Mouse (Mus musculus): ENCODE measurements around the gene Akt1.

Akt1 gene

DNA sequence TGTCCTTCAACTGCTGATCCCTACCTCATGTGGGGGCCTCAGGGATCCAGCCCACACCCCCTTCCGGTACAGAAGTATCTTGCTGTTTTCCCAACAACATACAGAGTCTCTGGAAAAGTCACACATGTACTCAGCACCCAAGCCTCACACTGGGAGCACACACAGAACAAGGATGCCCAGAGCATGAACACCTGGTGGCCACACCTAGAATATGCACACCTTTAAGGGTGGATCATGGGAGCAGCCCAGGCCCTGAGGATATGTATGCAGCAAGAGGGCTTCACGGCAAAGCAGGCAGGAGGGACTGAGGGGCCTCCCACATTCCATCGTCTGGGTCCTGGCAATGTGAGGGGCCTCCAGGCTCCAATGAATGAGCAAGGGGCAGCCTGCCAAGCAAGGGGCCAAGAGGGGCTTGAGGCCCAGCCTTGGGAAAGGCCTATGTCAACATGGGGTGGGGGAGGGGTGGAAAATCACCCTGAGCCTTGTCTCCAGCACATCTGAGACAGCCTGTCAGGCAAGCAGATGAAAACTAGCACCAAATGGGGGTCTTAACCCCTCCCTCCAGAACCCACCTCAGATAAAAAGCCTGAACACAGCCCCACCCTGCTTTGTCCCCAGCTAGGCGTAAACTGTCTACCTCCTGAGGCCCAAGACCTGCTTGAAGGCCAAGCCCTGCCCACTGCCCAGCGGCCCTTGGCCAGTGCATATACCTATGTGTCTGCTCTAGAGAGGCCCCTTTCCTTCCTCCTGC lies 13.9 kb downstream of the Akt1 start:
- peak in 1 of 2 experiments; percentile 49 for DNase-seq

- DNase-seq = peak; percentile 82 to 93
Observed at GRCm38 (mm10) chr12:112659109-112659508, 15.6 kb downstream of the Akt1 start.

DNA sequence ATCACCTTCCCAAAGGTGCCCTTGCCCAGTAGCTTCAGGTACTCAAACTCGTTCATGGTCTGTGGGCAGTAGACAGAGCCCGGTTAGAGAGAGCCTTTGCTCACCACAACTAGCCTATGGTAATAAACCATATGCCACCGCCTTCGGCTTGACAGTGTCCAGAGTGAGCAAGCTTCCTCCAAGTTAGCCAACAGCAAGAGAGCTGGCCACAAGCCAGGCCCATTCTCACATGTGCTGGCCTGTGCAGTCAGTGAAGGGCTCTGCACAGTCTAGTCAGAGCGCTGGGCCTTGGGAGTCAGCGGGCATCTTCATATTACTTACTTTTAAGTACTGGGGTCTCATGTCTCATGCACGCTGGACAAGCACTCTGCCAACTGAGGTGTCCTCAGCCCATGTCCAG lies 16.1 kb downstream of the Akt1 start:
- peak; percentile 76 to 77 for DNase-seq

- DNase-seq = no peak
Observed at GRCm38 (mm10) chr12:112654076-112654475, 20.6 kb downstream of the Akt1 start.

DNA sequence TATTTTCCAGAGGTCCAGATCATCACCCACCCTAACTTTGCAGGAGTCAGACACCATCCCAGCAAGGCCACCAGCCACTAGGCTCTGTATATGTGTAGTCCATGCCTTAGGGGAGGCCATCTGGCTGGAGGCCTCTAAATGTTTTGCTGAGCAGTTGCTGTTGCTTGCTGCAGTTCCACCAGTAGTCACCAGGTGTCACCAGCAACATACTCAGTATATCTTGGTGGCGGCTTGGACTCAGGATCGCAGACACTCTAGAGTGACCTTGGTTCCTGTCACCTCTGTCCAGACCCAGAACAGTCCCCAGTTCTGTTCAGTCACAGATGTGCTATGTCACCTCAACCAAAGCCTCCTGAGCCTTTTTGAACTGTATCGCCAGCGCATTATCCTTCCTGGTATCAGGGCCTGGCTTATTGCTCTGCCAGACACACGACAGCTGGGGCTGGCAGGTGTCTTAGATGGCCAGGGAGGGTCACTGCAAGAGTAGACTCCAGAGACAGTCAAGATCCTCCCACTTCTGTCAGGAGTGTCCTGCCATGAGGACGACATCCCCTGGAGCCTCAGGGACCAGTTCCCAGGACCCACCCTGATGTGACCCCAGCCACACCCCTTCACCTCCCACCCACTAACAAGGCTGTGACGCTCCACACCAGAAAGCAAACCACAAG lies 21.4 kb downstream of the Akt1 start:
- DNase-seq = peak; percentile 94 to 97

DNA sequence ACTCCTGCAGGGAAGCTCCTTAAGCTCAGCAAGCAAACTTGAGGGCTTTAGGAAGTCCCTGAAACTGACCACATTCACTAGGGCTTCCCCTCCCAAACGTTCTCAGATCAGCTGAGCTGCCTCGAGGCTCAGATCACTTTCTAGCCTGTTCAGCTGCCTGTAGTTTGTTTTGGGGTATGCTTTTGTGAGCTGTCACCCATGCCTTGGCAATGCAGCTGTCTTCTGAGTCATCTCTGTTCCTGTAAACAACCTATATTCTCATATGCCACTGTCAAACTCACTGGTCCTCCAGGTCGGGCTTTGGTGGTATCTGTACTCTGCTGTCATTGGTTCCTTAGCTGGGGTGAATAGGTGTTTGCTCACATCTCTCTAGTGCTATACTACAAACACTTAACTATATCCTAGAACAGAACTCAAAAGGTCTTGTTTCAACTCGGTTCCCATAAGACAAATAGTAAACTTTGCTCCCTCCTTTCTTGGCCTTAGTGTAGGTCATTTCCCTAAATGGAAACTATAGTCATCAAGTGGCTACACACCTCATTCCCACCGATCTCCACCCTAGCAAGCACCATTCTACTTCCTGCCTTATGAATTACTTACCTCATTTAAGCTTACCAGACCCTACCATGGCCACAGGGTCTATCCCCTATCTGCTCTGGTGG lies 22.8 kb downstream of the Akt1 start:
- no peak for DNase-seq

GRCm38 (mm10) chr12:112648081-112648480 lies 26.6 kb downstream of the Akt1 start:
- no peak for DNase-seq

DNA sequence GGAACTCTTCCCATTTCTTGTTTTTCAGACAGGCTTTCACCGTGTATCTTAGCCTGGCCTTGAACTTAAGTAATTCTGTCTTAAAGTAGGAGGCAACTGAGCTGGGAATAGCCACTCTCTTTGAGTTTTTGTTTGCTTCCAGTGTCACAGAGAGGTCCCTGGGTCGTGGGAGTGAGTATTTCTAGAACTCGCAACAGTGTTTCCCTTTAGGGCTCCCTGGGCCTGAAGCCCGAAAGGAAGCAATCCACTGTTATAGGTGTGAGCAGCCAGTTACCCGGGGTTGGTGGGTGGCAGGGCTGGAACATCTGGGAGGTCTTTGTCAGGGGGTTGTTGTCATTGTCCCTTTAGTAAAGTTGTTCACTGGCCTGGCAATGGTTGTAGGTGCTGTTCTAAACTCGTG lies 28.5 kb downstream of the Akt1 start:
- no peak for DNase-seq

- peak in 1 of 2 experiments; percentile 82 for DNase-seq
Observed at GRCm38 (mm10) chr12:112644855-112645506, 29.7 kb downstream of the Akt1 start.

- peak; percentile 99 for DNase-seq
Observed at GRCm38 (mm10) chr12:112644180-112644854, 30.4 kb downstream of the Akt1 start, which contains the start of gene Siva1. Gene Siva1 (plus strand): TSS chr12:112644679.

DNA sequence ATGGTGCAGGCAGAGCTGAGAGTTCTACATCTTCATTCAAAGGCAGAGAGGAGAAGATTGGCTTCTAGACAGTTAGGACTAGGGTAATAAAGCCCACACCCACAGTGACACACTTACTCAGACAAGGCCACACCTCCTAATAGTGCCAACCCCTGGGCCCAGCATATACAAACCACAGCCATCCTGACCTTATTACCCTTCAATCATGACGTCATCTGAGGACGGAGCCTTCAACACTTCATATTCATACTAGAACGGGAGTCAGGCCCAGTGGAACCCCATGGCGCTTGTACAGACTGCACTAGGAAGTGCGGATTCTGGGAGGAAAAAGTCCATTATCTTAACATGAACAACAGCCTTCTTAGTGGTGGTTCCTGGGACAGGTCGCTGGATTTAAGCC lies 31.6 kb downstream of the Akt1 start:
- DNase-seq = no peak

DNA sequence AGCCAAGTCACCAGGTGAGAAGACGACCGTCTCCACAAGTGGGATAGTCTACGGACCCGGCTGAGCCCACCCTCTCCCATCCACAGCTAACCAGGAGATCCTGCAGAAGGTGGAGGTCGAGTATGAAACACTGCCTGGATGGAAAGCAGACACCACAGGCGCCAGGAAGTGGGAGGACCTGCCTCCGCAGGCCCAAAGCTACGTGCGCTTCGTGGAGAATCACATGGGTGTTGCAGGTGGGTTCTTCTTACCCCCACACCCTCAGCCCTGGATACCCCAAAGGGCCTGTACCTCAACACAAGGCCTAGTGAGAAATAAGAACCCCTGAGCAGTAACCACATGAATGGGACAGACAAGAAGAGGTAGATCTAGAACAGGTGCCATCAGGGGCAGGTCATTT lies 35.2 kb downstream of the Akt1 start:
- no peak for DNase-seq

DNA sequence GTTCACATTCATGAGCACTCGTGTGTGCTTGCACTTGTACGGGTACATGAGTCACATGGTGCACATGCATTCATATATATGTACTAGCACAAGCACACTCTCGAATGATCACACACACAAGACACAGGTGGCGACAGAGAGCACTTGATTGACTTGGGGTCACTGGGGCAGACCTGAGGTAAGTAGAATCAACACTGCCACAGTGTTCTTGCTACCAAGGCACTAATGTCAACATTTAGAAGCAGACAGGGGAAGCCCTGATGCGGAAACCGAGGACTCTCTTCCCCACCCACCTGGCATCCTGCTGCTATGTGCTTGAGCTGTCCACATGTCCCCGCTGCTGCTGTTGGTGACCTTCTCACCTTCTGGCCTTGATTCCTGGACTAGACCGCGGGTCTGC lies 41.0 kb downstream of the Akt1 start:
- DNase-seq = no peak

DNA sequence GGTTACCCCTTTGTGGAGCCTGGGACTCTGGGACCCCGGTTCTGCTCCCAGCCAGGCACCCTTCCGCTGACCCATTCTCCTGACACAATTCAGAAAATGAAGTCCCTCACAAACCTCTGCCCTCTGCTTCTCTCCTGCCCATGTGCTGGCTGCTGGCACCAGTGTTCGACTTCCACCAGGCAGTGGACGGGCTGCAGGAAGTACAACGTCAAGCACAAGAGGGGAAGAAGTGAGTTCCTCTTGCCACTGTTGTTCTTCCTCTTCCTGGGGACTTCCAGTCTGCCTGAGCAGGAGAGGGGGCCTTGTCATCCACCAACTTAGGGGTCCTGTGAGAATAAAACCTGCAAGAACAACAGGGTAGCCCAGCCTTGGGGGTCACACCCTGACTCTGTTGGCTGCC lies 41.8 kb downstream of the Akt1 start:
- DNase-seq = no peak

GRCm38 (mm10) chr12:112632084-112632777 lies 42.5 kb downstream of the Akt1 start:
- DNase-seq = no peak

DNA sequence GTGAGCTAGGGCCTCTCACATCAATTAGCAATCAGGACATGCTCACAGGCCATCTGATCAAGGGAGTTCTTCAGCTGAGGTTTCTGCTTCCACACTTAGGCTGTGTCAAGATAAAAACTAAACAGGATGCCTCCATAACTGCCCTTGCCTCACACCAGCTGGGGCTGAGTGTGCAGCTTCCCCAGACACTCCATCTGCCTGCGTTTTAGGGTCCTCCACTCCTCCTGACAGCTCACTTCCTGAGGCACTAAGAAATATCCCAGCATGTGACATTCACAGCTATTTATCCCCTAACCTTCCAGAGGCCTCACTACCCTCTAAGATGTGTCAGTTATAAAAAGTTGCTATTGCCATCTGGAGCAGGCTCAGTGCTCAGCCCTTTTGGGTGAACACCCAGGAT lies 43.2 kb downstream of the Akt1 start:
- DNase-seq = no peak

- no peak for DNase-seq
Observed at GRCm38 (mm10) chr12:112630796-112631195, 43.9 kb downstream of the Akt1 start.

- DNase-seq = no peak
Observed at GRCm38 (mm10) chr12:112630029-112630428, 44.7 kb downstream of the Akt1 start.

DNA sequence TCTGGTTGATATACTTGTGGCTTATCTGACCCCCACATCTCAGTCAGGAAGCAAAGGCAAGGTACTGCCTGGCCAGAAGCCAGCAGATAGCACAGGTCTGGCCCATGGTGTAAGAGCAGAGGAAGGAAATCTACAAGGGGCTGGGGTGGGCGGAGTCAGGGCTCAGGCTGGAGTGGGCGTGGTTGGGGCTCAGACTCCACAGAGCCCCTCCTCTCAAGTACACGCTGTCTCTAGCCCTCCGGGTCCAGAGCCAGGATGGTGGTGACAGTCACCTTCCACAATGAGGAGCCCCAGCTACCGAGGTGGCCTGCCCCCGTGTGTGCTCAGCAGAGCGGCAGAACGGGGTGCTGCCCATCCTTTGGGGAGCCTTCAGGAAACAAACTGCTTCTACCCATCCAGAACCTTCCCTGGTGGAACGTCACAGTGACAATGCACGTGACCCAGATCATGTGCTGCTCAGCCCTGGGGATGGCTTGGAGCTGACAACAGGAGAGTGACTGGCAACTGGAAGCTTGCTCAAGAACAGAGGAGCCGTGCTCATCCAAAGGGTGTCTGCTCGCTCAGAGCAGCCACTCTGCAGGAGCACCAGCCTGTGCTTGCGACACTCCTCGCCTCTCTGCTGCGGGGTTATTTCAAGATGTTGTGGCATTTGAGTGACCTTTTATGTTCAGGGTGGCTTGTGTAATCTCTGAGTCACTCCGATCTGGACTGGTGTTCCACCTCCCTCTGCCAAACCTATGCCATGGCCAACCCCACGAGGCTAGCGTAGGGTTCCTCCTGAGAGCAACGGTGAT lies 45.6 kb downstream of the Akt1 start:
- DNase-seq = no peak

- no peak for DNase-seq
Observed at GRCm38 (mm10) chr12:112628197-112628596, 46.5 kb downstream of the Akt1 start.
